Mouse (Mus musculus): ENCODE measurements around the gene Rbm20. TPM values are rescaled to one million over a fixed set of nuclear protein-coding genes. Genes with fewer than 3 reads are reported as not detected.
A peak's percentile ranks its signal among the peaks of the same experiment; 100 is the strongest.

Rbm20 gene
- polyA plus RNA-seq, 1 experiment from 2014 or later, result 2.5 TPM

DNA sequence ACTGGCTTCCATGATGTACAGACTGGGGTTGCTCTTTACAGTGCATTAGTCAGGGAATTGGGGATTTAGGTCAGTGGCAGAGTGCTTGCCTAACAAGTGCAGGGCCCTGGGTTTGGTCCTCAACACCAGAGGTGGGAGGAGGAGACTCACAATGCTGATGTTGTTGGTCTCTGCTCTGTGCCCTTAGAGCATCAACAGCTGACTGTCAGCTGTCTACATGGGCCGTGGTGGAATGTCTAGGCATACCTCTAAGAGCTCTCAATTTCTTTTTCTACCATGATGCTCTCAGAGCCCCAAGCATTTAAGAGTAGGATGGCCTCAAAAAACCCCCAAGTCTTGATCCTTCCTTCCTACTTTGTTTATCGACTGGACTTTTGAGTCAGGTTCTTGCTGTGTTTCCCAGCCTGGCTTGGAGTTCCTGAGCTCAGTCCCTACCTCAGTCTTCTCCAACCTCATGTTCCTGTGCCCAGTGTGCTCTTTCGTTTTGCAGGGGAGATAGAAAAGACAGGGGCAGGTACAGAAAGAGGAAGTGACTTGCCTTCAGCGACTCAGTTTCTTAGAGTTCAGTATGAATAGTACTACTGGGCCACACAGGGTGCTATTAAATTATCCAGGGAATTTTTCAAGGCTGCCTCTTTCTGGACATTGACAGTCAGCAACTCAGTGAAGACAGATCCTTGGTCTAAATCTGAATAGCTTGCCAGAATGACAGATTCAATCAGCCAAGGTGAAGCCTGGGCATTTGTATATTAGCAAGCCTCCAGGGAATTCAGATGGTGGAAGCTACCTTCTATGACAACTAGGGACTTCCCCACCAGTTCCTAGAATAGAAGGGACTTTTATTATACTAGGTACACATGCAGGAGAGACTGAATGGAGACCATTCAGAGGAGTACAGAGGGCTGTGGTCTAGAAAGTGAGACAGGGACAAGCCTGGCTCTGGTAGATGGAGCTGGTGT lies 192.6 kb downstream of the Rbm20 start:
- H3K27ac ChIP-seq, result no peak overlapping the region
- WGBS, result 75% methylated on average over 4 of the region's 4 CpGs

DNA sequence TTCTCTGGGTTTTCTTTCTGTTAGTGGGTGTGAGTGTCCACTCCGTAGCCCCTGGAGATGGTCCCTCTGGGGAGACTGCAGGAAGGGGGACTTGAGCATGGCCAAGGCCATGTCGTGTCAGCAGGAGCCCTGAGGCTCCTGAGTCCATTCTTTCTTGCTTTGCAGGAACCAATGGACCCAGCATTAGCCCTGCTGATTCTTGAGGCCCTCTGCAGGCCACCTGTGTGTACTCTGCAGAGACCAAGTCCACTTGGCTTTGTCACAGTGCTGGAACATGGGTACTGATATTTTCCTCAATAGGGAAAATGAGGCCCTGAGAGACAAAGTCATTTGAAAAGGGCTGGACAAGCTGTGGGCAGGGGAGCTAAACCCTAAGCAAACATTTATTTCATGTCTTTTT lies 193.5 kb downstream of the Rbm20 start:
- no peak overlapping the region for H3K9ac ChIP-seq (ENCODE audit: low read depth, low read length)
- H3K4me2 ChIP-seq (ENCODE audit: low read length), result no peak overlapping the region
- DNase-seq (ENCODE audit: low spot score), result no peak
- H3K4me3 ChIP-seq (replicated peaks; ENCODE audit: low read depth, low read length), result no peak overlapping the region
- H3K27ac ChIP-seq, result no peak overlapping the region
- H3K9me3 ChIP-seq (replicated peaks; ENCODE audit: low read length), result no peaks in the 10 kb centered on the region
- H3K27me3 ChIP-seq (ENCODE audit: insufficient read depth, low read length), result no peaks in the 10 kb centered on the region
- ATAC-seq (replicated peaks; ENCODE audit: low FRiP score, low read depth), result no peak
- TF ChIP-seq CTCF (IDR thresholded peaks at IDR 0.05; ENCODE audit: low read depth), result peak; percentile 50
- H3K4me1 ChIP-seq (replicated peaks; ENCODE audit: insufficient read depth, low read length), result no peaks in the 10 kb centered on the region
- no peaks in the 10 kb centered on the region for H3K36me3 ChIP-seq (ENCODE audit: insufficient read depth, low read length)
- 62% methylated on average over 2 of the region's 2 CpGs for WGBS

More for the DNA sequence above, 192.6 kb downstream of the Rbm20 start:
- TF ChIP-seq CTCF (IDR thresholded peaks at IDR 0.05; ENCODE audit: low read depth), result no peak
- Histone ChIP-seq H3K27me3 (ENCODE audit: insufficient read depth, low read length) (no peaks in the 10 kb centered on the region), H3K4me1 (replicated peaks; ENCODE audit: insufficient read depth, low read length) (no peaks in the 10 kb centered on the region), H3K9ac (ENCODE audit: low read depth, low read length) (no peak overlapping the region), H3K9me3 (replicated peaks; ENCODE audit: low read length) (no peaks in the 10 kb centered on the region), H3K36me3 (ENCODE audit: insufficient read depth, low read length) (no peaks in the 10 kb centered on the region), H3K4me2 (ENCODE audit: low read length) (no peak overlapping the region), H3K4me3 (replicated peaks; ENCODE audit: low read depth, low read length) (no peak overlapping the region)
- ATAC-seq (replicated peaks; ENCODE audit: low FRiP score, low read depth) (no peak), DNase-seq (ENCODE audit: low spot score) (no peak)

DNA sequence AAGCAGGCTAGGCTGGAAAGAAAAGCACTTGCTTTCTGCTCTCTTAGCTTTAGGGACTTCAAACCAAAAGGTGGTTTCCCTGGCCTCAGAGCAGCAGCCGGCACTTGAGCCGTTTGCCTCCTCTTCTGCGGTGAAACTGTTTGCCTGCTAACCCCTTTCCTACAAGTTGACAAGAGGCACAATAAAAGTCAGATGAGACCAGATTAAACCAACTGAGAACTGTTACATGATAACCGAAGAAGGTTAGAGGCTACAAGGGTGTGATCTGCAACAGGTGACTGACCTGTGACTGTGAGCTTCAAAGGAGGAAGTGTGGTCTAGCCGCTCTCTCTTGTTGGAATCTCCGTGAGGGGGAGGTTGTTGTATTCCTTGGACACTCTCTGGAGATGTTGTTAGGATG lies 194.4 kb downstream of the Rbm20 start:
- H3K9me3 ChIP-seq (replicated peaks; ENCODE audit: low read length), result no peaks in the 10 kb centered on the region
- H3K4me2 ChIP-seq (ENCODE audit: low read length), result no peak overlapping the region
- no peak for DNase-seq (ENCODE audit: low spot score)
- 53% methylated on average over 6 of the region's 6 CpGs for WGBS
- no peak overlapping the region for H3K9ac ChIP-seq (ENCODE audit: low read depth, low read length)
- no peak for ATAC-seq (replicated peaks; ENCODE audit: low FRiP score, low read depth)
- H3K4me3 ChIP-seq (replicated peaks; ENCODE audit: low read depth, low read length), result no peak overlapping the region
- H3K36me3 ChIP-seq (ENCODE audit: insufficient read depth, low read length), result no peaks in the 10 kb centered on the region
- H3K27me3 ChIP-seq (ENCODE audit: insufficient read depth, low read length), result no peaks in the 10 kb centered on the region
- H3K4me1 ChIP-seq (replicated peaks; ENCODE audit: insufficient read depth, low read length), result no peaks in the 10 kb centered on the region
- H3K27ac ChIP-seq, result no peak overlapping the region
- TF ChIP-seq CTCF (IDR thresholded peaks at IDR 0.05; ENCODE audit: low read depth), result no peak

DNA sequence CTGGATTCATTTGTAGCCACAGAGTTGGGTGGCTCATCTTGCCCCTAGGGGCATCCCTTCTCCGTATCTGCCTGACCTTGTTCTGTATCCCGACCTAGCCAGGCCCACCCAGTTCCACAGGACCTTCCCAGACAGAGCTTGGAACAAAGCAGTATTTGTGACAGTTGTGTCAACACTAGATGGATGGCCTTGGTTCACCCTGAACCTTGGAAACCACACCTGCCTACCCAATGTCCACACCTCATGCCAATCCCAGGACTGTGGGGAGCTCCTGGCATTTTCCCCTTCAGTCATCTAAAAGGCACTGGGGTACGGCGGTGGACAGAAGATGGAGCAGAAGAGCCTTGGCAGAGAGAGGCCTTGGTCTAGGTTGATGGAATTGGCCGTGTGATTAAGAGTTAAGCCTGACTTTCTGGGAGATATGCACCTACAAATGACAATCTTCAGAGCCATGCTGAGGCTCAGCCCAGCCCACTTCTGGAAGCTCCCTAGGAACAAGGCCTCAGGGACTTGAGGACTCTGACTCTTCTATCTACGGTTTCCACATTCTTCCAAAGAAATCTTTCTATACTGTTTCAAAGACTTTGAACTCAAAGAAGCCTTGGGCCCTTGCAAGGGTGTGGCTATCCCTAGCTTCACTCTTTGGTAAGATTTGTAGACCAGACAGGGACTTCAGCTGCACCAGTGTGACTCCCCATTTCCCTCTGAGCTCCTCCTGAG lies 196.0 kb downstream of the Rbm20 start:
- Histone ChIP-seq H3K9me3 (replicated peaks; ENCODE audit: low read length) (no peaks in the 10 kb centered on the region), H3K9ac (ENCODE audit: low read depth, low read length) (no peak overlapping the region), H3K36me3 (ENCODE audit: insufficient read depth, low read length) (no peaks in the 10 kb centered on the region), H3K4me3 (replicated peaks; ENCODE audit: low read depth, low read length) (no peak overlapping the region), H3K4me2 (ENCODE audit: low read length) (no peak overlapping the region), H3K4me1 (replicated peaks; ENCODE audit: insufficient read depth, low read length) (no peaks in the 10 kb centered on the region), H3K27ac (no peak overlapping the region), H3K27me3 (ENCODE audit: insufficient read depth, low read length) (no peaks in the 10 kb centered on the region)
- no peak for TF ChIP-seq CTCF (IDR thresholded peaks at IDR 0.05; ENCODE audit: low read depth)
- whole genome bisulfite sequencing, result 90% methylated on average over 6 of the region's 6 CpGs
- no peak for ATAC-seq (replicated peaks; ENCODE audit: low FRiP score, low read depth)
- DNase-seq (ENCODE audit: low spot score), result no peak

DNA sequence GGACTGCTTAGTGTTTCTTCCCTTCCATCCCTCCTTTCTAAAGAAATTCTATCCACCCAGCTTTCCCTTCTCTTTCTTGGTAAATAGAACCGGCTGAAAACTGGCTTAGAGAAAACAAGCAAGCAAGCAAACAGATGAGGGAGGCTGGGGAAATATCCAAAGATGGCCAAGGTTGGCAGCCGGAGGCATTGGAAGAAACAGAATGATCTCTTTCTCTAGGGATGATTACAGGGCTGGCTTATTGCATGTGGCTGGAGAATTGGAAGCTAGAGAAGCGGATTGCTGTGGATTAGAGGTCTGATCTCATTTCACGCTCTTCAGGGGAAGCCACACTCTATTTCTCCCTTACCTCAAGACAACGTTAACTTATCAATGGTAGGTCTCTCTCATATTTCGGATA lies 198.1 kb downstream of the Rbm20 start:
- ATAC-seq (replicated peaks; ENCODE audit: low FRiP score, low read depth), result no peak
- Histone ChIP-seq H3K27me3 (ENCODE audit: insufficient read depth, low read length) (no peaks in the 10 kb centered on the region), H3K9me3 (replicated peaks; ENCODE audit: low read length) (no peaks in the 10 kb centered on the region), H3K36me3 (ENCODE audit: insufficient read depth, low read length) (no peaks in the 10 kb centered on the region), H3K9ac (ENCODE audit: low read depth, low read length) (no peak overlapping the region), H3K4me1 (replicated peaks; ENCODE audit: insufficient read depth, low read length) (no peaks in the 10 kb centered on the region), H3K4me3 (replicated peaks; ENCODE audit: low read depth, low read length) (no peak overlapping the region), H3K4me2 (ENCODE audit: low read length) (no peak overlapping the region), H3K27ac (no peak overlapping the region)
- no peak for DNase-seq (ENCODE audit: low spot score)
- WGBS, result 75% methylated on average over 6 of the region's 6 CpGs
- TF ChIP-seq CTCF (IDR thresholded peaks at IDR 0.05; ENCODE audit: low read depth), result no peak

DNA sequence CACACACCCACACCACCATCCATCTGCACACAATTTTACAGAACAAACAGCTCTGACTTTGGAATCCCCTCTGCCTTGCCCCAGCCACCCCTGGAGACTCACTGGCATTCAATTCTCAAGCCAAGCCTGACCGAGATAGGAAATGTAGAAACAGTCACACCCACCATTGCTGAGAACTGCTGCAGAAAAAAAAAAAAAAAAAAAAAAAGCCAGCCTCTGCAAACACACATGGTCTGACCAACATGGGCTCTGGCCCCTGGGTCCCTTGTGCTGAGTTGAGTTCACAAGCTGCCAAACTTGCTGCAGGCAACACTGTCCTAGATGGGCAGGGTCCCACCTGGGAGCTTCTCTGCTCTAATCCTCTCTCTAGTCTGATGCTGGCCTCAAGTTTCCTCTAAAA lies 200.7 kb downstream of the Rbm20 start:
- Histone ChIP-seq H3K4me1 (replicated peaks; ENCODE audit: insufficient read depth, low read length) (no peaks in the 10 kb centered on the region), H3K36me3 (ENCODE audit: insufficient read depth, low read length) (no peaks in the 10 kb centered on the region), H3K4me3 (replicated peaks; ENCODE audit: low read depth, low read length) (no peak overlapping the region), H3K9ac (ENCODE audit: low read depth, low read length) (no peak overlapping the region), H3K4me2 (ENCODE audit: low read length) (no peak overlapping the region), H3K27me3 (ENCODE audit: insufficient read depth, low read length) (no peaks in the 10 kb centered on the region), H3K9me3 (replicated peaks; ENCODE audit: low read length) (no peaks in the 10 kb centered on the region), H3K27ac (no peak overlapping the region)
- TF ChIP-seq CTCF (IDR thresholded peaks at IDR 0.05; ENCODE audit: low read depth), result no peak
- 45% methylated on average over 1 of the region's 1 CpGs for WGBS
- DNase-seq (ENCODE audit: low spot score) (no peak), ATAC-seq (replicated peaks; ENCODE audit: low FRiP score, low read depth) (no peak)

All from kidney, postnatal 0 days (tissue).